Mouse (Mus musculus): ENCODE results near the gene Ube2l6.

The Ube2l6 gene

DNA sequence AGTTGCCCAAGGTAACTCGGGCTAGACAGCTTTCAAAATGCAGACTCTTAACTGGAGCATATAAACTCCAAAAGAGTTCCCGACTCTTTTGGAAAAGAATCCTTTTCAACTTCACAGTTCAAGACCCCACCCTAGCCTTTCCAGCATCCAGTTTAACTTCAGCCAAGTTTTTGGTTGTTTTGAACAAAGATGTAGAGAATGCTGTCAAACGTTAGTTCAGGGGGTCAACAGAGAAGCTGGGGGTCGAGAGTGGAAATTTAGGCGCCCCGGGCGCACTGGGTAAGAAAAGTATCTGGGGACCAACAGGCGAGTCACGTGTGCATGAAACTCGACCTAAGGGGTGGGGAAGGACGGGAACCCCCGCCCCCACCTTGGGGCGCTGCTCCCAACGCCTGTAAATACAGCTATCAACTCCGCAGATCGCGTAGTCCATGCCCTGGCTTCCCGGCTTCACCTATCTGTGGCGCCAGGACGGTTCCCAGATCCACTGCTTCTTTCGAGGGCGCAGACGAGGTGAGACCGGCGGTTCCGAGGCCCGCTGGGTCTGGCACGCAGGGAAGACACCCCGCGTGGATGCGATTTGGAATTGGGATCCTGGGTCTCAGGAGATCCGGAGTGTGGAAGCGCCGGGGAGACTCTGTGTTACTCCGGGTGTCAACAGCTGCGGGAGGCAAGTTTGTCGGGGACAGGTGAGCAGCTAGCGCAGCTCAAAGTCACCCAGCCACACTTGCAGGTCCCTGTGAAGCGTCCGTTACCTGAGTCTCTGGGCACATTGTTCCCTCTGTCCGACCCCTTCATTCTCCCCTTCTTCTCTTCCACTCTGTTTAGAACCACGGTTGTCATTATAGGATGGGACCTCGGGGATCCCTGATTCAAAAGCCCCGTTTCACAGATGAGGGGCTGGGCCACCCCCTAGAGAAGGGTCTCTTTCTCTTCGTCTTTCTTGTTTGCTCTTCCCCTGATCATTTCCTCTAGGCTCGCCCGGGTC, 40.7 kb downstream of the Ube2l6 start:
- peak; percentile 91 for DNase-seq

DNA sequence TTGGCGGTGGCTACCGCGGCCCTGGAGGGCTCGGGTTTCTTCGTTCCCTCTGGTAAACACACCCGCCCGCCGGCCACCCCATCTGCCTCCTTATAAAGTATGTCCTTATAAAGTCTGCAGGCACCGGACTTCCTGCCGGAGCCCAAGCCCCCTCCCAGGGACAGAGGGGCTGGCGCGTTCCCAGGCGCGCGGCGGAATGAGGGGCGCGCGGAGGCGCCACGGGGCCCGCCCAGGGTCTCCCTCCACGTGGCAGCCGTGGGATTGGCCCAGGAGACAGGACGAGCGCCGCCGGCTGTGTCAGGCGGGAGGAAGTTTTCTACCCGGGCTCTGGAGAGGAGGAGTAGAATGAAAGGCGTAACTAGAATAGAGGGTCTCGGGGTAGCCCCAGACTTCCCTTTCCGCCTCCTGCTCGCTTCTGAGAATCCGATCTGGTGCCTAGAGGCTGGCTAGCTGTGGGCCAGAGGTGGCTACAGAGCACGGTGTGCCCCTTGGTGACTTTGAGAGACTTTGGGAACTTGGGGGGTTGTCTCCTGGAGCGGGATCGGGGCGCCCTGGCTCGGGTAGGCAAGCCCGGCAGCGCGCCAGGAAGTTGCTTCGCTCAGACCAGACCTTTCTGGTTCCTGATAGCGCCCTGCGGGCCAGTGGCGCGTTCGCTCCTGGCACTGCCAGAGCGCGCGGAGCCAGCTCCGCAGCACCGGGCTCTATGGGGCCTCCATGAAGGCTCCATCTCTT, 41.6 kb downstream of the Ube2l6 start:
- DNase-seq: peak; percentile 82

DNA sequence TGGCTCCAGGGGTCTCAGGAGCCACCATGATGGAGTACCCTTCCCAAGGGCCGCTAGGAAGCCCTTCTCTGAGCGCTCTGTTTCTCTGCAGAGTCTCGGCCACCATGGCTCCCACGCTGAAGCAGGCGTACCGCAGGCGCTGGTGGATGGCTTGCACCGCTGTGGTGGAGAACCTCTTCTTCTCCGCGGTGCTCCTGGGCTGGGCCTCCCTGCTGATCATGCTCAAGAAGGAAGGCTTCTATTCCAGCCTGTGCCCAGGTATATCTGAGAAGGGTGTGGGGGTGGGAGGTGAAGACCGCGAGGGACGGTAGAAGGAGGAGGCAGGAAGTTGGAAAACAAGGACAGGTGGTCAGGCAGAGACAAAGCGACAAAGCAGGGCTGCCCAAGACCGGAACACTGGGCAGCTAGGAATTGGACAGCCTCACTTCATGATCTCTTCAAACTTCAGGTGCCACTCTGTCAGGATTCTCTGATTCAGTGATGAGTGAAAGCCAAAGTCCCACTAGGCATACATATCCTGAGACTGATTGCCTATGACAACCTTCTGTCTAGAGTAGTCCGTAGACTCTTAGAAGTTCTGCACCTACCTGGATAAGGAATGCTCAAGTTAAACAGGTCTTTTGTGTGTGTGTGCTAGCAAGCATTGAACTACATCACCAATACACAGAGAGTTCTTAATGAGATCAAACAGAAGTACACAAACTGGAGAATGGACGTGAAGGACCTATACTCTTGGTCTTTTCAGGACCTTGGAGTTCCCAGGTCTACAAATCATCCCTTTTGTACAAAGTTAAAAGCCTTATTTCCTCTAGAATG, 42.3 kb downstream of the Ube2l6 start:
- peak; percentile 52 for DNase-seq

GRCm38 (mm10) chr2:84841905-84842304, 43.3 kb downstream of the Ube2l6 start:
- peak; percentile 94 for DNase-seq

DNA sequence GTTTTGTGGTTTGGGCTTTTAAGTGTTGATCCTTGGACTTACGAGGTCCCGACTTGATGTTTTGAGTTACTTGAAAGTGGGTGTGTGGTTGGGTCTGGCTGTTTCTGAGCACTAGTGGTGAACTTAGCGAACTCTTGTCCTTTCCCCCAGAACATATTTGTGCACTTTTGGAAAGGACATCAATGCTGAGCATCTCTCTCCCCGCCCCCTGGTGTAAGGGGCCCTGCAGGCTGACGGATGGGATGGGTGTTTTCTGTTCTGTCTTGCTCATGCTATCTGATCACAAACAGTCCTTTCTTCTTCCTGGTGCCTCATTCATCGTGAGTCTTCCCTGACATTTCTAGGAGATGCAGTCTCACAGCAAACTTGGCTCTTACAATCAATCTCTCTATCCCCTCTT, 45.0 kb downstream of the Ube2l6 start:
- DNase-seq: peak; percentile 84

GRCm38 (mm10) chr2:84845226-84845625, 46.6 kb downstream of the Ube2l6 start:
- DNase-seq: no peak

GRCm38 (mm10) chr2:84850407-84851129, 51.9 kb downstream of the Ube2l6 start:
- DNase-seq: no peak

DNA sequence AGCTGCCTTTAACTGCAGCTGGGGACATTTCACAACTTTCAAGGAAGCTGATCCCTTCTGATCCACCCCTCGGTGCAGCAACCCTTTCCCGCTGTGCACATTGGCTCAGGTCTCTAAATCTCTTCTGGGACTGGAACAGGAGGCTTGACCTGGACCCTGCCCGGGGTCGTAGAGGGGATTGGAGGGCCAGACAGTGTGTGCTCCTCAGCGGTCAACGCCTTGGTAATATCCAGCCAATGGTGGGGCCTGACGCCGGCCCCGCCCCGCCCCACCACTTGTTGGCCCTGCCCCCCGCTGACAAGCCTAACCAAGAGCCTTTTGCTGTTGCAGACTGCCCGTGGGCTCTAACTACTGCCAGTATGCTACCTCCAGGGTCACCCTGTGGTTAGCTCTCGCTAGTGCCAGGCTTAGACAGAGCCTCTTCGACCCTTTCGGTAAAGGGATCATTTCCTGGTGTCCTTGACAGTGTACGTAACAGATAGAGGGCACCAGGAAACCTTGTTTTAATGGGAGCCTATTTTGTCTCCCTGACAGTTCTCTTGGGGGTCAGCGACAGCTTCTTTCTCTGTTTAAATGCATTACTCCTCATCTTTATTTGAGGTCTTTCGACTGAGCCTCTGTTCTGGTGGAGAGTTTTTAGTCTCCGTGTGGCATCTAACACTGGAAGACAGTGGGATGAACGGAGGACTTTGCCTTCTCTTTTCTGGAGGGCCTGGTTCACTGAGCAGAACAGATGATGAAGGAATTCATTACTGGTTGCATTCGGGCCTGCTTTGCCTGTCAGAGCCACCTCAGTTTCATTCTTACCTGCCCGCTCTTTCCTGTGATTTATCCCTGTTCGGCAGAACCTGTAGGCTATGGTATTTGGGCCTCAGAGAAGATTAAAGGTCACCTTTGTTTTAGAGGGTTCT, 52.8 kb downstream of the Ube2l6 start:
- DNase-seq: peak; percentile 70

DNA sequence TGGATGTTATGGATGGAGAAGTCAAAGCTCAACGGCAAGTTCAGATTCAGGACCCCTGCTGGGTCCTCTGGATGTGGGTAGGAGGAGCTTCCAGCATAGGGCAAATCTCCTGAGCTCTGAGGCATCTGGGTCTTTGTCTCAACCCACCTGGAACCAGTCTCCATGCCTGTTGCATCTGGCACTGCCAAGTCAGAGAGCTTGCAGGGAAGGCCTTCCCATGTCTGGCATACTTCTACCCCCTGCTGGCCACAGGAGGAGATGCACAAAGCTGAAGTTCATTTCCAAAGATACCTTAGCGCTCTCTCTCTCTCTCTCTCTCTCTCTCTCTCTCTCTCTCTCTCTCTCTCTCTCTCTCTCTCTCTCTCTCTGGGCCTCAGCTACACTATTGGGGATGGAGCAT, 57.1 kb downstream of the Ube2l6 start:
- DNase-seq: peak; percentile 66

DNA sequence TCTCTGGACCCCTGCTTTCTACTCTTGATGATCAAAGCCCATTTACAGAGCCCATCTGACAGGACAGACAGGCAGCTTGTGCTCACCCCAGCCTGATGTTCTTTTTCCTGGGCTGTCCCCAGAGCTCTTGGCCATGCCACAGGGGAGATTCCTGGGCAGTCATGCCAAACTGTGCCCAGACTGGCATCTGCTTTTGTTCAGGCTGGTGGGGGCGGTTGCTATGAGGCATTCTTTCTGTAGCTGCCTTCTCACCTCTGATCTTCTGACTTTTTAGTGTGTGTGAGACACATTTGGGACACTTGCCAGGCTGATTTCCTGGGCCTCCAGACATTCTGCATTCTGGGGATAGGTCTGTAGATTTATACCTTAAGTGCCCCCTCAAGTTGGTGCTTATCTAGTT, 59.9 kb downstream of the Ube2l6 start:
- no peak for DNase-seq

Data from liver (tissue).